Mouse (Mus musculus): ENCODE measurements around the gene Gm17359.

GRCm38 (mm10) chr3:79478400-79478799 lies 141.9 kb downstream of the Gm17359 start:
- TF ChIP-seq CTCF (IDR thresholded peaks at IDR 0.05; ENCODE audit: control insufficient read depth, insufficient read depth, insufficient replicate concordance, low read depth, low read length) (no peak), POLR2A (IDR thresholded peaks at IDR 0.05; ENCODE audit: control insufficient read depth, low read depth, low read length) (no peak)

All from testis, adult 2 months (tissue).